Mouse (Mus musculus) granulocyte monocyte progenitor cell, adult 5-6 weeks (primary cell): ENCODE results near the gene 9230110F15Rik. TPM values are rescaled to one million over a fixed set of nuclear protein-coding genes. Genes with fewer than 3 reads are reported as not detected.
"Not testable (repeated sequence)": the region's sequence is repeated elsewhere in the genome, so short reads cannot be mapped to it uniquely, and the experiment has no call there.

ENCODE experiments used
- ATAC-seq: replicated peaks from 2 replicates; pipeline ENCODE4 v1.8.0; 2016; ENCODE audit warnings: mild to moderate bottlenecking, moderate TSS enrichment, inconsistent platforms; ENCODE audit not compliant: poor library complexity, severe bottlenecking
- total RNA-seq, 2 experiments: library from RNA; stranded (forward) in 1 of 2; stranded (reverse) in 1 of 2; fragments of 200-712, 200-1000 nt in 1 of 2; fragments of >200 nt in 1 of 2; fragmentation: Nextera tagmentation in 1 of 2; gene quantifications; 2 replicates each; pipeline ENCODE4 v1.2.3; 2014 to 2017

The 9230110F15Rik gene
- total RNA-seq (2014; fragmentation: Nextera tagmentation) (not detected in 2 replicates), total RNA-seq (2017) (not detected in 2 replicates)

GRCm38 (mm10) chr9:35844050-35844449, at the start of gene 9230110F15Rik:
Gene 9230110F15Rik, minus strand, starts transcription at chr9:35844150.
- no peak for ATAC-seq

GRCm38 (mm10) chr9:35893112-35893511, 49.2 kb upstream of the 9230110F15Rik start:
- ATAC-seq: not testable (repeated sequence)

GRCm38 (mm10) chr9:35817881-35818280, 26.1 kb downstream of the 9230110F15Rik start:
- ATAC-seq: not testable (repeated sequence)

GRCm38 (mm10) chr9:35798146-35798545, 45.8 kb downstream of the 9230110F15Rik start:
- no peak for ATAC-seq

GRCm38 (mm10) chr9:35790001-35790400, 53.9 kb downstream of the 9230110F15Rik start, which contains the start of the genes Gm27235 and D730048I06Rik:
Gene Gm27235, minus strand, starts transcription at chr9:35790101.
Gene D730048I06Rik, minus strand, starts transcription at chr9:35790112.
- no peak for ATAC-seq

Other genes with a start within 250 kb of the 9230110F15Rik start
- gene Pate4, start 232.2 kb downstream of the 9230110F15Rik start, total RNA-seq (2014; fragmentation: Nextera tagmentation): not detected in 2 replicates
- gene Pate4, start 232.2 kb downstream of the 9230110F15Rik start, total RNA-seq (2017): not detected in 2 replicates
- gene Pate3, start 195.9 kb downstream of the 9230110F15Rik start, total RNA-seq (2014; fragmentation: Nextera tagmentation): not detected in 2 replicates
- gene Pate3, start 195.9 kb downstream of the 9230110F15Rik start, total RNA-seq (2017): not detected in 2 replicates
- gene Pate1, start 156.8 kb downstream of the 9230110F15Rik start, total RNA-seq (2014; fragmentation: Nextera tagmentation): not detected in 2 replicates
- gene Pate1, start 156.8 kb downstream of the 9230110F15Rik start, total RNA-seq (2017): not detected in 2 replicates
- not detected in 2 replicates for gene Gm17677, start 103.1 kb downstream of the 9230110F15Rik start, total RNA-seq (2014; fragmentation: Nextera tagmentation)
- gene Gm17677, start 103.1 kb downstream of the 9230110F15Rik start, total RNA-seq (2017): not detected in 2 replicates
- gene Gm17727, start 66.0 kb downstream of the 9230110F15Rik start, total RNA-seq (2014; fragmentation: Nextera tagmentation): not detected in 2 replicates
- gene Gm17727, start 66.0 kb downstream of the 9230110F15Rik start, total RNA-seq (2017): not detected in 2 replicates
- gene Gm27235, start 54.0 kb downstream of the 9230110F15Rik start, total RNA-seq (2014; fragmentation: Nextera tagmentation): not detected in 2 replicates
- not detected in 2 replicates for gene Gm27235, start 54.0 kb downstream of the 9230110F15Rik start, total RNA-seq (2017)
- gene D730048I06Rik, start 54.0 kb downstream of the 9230110F15Rik start, total RNA-seq (2014; fragmentation: Nextera tagmentation): not detected in 2 replicates
- not detected in 2 replicates for gene D730048I06Rik, start 54.0 kb downstream of the 9230110F15Rik start, total RNA-seq (2017)
- gene 9230113P08Rik, start 64.3 kb upstream of the 9230110F15Rik start, total RNA-seq (2014; fragmentation: Nextera tagmentation): not detected in 2 replicates
- not detected in 2 replicates for gene 9230113P08Rik, start 64.3 kb upstream of the 9230110F15Rik start, total RNA-seq (2017)